Mouse (Mus musculus): Measurements from ENCODE around the gene Lsm3.
A peak's percentile ranks its signal among the peaks of the same experiment; 100 is the strongest.
"Not testable (repeated sequence)": the region's sequence is repeated elsewhere in the genome, so short reads cannot be mapped to it uniquely, and the experiment has no call there.

The Lsm3 gene

DNA sequence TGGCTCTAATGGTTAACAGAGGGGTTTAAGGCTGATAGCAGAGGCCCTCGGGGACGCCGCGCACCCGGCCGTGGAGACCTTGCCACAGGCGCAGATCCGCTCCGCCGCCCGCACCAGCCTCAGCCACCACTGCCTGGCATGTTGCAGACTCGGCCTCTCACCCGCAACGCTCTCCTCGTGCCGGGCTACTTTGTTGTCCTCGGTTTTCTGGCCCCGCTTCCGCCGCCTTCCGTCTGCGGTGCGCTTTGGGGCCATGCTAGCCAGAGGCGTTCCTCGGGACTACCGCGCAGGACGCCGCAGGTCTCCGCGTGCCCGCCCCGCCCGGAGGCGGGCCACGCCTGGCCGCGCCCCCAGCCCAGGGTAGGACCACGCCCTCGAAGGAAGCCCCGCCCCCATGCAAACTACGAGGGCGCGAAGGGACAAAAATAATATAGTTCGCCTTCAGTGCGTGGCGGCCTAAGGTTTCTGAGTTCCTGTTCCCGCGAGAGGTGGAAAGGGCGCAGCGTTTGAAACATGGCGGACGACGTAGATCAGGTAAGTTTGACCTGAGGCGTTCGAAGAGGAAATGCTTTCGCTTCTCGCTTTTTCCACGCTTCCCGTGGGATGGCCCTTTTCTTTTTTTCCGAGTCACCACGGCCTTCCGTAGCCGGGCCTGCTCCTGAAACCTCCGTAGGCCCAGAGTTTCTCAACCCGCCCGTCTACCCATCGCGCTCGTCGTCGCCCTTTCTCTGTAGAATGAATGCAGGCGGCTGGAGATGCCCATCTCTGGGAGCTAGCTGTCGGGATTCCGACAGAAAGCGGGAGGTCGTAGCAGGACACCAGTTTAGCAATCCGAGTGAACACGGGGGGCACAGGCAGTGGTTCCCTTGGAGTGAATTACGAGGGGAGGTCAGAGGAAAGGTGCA, at the start of gene Lsm3, which contains the start of gene Xpc:
Lsm3 (plus strand) TSS at position 384 of the 905 bp plus-strand sequence.
Xpc (minus strand) TSS at position 344 of the 905 bp plus-strand sequence.
- DNase-seq, result peak; percentile 99

DNA sequence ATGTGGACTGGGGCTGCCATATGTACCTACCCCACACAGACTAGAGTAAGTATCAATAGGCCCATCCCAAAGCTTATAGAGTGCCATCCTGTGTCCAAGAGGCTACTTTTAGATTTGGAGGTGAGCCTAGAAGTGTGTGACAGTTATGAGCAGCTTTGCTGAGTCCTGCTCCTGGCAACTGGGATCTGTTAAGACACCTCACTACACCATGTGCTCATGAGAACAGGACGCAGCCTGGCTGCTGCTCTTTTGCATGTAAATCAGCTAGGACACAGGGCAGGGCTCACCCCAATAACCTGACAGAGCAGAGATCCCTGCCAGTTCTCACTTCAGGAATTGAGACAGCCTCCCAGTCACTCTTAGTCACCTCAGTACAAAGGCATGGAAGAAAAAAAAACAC, 48.6 kb upstream of the Lsm3 start:
- DNase-seq, result no peak

DNA sequence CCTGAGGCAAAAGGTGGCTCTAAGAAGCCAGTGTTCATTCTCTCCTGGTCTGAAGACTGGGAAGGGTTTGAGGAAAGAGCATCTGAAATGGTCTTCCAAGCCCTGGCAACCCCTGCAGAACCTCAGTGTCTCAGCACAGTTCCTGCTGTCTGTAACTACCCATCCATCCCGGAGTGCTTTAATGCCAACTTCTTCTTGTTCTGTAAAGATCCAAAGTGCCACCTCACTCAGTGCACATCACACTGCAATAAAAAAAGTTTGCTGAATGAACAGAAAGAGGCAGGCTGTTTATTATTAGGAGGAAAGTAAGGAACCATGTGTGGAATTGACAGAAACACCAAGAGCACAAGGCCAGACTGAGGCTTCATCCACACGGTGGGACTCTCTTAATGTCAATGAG, 45.0 kb upstream of the Lsm3 start:
- DNase-seq, result no peak

DNA sequence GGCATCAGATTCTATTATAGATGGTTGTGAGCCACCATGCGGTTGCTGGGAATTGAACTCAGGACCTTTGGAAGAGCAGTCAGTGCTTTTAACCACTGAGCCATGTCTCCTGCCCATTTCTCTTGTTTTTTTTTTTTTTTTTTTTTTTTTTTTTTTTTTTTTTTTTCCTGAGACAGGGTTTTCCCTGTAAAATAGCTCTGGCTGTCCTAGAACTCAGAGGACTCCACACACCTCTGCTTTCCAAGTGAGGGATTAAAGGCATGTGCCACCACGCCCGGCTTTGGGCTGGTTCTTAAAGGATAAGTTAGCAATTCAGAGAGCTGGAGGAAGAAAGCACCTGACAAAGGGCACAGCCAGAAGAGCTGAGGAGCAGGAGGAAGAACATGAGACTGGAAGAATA, 44.3 kb upstream of the Lsm3 start:
- DNase-seq, result not testable (repeated sequence)

DNA sequence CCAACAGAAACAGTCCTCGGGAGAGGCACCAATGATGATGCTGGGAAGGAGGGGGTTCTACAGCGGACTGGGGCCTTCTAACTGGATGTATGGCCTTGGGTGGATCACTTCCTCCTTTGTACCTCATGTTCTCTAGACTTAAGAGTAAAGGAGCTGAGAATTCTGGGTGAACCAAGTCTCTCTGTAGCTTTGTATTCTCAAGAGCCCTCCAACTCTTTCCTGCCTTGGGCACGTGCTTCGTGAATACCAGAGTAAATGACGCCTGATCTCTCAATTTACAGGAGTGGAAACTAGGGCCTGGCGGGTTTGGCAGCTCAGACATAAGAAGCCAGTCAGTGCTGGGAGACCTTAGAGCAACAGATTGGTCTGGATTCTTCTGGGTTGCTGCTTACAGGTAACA, 43.4 kb upstream of the Lsm3 start:
- no peak for DNase-seq

DNA sequence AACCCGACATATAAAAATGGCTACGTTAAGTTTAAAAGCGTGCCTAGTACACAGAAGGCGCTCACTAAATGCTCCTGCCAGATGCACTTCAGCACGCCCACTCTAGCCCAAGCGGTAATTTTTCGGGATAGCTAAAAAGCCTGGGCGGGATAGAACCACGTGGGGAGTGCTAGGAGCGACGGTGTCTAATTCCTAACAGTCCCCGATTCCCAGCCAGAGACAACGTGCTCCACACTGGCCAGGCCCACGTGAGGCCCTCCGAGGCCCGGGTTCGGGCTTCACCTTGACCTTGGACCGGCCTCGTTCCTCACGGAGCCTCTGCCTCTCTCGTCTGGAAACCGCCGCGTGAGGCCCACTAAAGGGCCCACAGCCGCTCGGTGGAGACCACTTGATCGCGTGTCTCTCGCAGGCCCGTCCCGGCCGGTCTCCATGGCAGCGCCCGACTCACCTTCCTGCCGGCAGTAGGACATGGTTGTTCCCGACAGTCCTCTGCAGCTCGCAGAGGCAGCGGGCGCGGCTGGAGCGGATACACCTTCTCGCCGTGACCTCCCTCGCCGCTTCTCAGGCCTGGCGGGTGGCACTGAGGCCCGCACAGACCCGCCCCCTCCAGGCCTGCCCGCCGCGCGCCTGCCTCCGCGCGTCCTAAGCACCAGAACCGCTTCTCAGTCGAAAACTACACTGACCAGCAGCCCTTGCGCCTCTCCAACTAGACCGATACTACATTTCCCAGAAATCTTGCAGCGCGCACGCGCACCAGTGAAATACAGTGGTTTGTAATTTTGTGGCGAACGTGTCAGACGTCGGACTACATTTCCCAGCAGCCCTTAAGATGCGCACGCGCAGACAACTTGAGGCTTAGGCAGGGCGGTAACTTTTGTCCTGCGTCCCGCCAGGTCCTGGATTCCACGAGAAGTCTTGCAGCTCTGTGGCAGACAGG, 42.6 kb upstream of the Lsm3 start, which contains the start of the genes Chchd4 and Tmem43:
Chchd4 (minus strand) TSS at position 679 of the 937 bp plus-strand sequence.
Tmem43 (plus strand) TSS at position 836 of the 937 bp plus-strand sequence.
- peak; percentile 98 to 99 for DNase-seq

DNA sequence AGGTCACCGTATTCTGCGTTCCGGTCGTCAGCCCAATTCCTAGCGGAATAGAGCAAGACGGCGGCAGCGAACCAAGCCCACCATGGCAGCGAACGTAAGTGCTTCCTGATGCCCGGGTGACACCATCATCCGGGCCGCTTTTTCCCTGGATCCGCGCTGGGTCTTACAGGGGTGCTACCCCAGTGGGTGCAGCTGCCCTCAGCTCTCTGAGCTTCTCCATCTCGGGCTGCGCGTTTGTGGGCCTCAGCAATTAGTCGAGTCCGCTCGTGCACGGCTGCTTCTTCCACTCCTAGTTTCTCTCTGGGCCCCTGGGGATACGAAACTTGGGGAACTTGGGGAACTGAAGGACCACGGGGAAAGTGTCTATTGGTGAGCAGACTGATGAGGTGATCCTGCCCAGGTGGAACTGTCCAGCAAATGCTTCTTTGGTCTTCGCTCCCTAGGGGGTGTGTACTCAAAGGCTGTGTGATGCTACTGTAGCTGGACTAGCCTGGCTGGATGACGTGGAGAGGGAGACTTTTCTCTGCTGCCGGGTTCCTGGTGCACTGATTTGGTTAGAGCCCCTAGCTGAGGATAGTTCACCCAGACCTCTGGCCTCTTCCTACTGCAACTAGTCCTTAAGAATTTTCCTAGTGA, 41.8 kb upstream of the Lsm3 start:
- DNase-seq, result no peak

DNA sequence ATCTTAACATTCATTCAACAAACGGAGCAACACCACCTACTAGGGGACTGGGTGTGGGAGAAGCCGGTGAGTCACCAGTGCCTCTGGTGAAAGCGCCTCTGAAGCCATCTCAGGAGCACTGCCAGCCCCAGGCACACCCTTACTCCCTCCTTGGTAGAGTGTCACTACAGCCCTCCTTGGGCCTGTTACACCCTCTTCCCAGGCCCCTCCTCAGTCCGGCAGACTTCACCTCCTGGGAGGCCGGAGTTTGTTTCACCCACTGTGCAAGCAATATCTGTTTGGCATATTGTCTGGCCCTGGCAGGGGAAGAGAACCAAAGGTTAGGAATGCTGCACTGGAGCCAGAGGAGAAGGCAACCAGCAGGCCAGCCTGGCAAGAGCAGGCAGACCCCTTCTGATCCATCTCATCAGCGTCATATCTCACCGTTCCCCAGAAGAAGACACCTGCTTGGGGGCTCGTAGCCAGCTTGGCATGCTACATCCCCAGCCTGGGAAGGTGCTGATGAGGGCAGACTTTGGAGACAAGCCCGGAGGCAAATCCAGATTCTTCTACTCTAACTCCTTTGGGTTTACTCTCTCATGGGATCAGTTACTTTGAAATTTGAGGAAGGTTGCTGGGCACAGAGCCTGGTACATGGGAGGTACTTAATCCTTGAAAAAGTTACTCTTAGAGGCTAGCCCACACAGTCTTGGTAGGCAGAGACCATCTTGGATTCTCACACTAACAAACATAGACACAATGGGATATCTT, 41.1 kb upstream of the Lsm3 start:
- DNase-seq, result peak in 1 of 2 experiments; percentile 23

DNA sequence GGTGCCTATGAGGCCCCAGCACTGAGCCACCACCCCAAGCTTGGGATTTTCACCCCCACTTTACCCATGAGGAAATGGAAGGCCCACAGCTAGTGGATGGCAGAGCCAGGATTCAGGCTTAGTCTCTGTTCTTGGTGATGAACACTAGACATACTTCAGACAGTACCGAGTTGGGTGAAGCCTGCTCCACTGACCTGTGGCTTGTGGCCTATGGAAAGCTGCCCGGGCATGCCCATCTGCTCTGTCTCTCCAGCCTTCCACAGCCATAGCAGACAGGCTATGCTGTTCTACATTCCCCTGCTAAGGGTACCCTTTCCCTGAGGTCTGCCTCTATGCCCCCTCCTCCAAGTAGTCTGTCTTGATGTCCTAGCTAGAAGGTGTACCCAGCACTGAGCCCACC, 39.2 kb upstream of the Lsm3 start:
- DNase-seq, result no peak

DNA sequence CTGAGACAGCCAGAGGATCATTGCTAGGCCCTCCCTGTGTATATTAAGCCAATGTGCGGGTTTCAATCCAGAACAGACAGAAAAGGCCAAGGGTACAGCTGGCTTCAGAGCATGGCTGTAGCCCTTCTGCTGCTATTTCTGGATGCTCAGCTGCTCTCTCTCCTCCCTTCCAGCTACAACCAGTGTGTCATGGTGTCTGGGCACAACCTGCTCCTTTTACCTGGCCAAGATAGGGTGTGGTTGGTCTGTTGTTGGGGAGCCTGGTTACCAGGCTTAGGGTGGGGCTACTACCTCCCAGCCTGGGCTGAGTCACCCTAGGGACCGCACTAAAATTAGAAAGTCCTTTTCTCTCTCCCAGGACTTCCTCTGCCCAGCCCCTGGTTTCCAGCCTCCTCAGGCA, 32.4 kb upstream of the Lsm3 start:
- no peak for DNase-seq

DNA sequence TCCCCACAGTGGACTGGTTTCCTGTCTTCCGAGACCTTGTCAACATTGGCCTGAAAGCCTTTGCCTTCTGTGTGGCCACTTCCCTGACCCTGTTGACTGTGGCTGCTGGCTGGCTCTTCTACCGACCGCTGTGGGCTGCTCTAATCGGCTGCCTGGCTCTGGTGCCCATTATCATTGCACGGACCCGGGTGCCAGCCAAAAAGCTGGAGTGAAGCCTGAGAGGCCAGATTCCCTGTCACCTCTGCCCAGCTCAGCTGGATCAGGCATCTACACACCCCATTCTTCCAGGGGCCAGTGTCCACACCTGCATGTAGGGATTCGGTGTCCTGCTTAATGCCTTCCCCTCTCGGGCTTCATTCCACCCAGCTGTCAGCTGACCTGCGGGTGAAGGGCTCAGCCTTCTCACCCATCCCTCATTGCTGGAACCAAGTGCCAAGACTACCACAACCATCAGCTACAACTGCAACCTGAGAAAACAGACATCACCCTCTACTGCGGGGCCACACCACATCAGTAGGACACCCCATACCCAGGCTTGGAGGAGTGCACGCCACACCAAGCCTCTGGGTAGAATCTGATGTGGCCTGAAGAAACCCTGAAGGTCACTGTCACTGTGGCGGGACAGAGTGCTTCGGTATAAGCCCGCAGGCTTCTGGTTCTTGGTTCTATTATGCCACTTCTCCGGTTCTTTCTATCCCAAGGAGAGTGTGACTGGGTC, 28.8 kb upstream of the Lsm3 start:
- no peak for DNase-seq

DNA sequence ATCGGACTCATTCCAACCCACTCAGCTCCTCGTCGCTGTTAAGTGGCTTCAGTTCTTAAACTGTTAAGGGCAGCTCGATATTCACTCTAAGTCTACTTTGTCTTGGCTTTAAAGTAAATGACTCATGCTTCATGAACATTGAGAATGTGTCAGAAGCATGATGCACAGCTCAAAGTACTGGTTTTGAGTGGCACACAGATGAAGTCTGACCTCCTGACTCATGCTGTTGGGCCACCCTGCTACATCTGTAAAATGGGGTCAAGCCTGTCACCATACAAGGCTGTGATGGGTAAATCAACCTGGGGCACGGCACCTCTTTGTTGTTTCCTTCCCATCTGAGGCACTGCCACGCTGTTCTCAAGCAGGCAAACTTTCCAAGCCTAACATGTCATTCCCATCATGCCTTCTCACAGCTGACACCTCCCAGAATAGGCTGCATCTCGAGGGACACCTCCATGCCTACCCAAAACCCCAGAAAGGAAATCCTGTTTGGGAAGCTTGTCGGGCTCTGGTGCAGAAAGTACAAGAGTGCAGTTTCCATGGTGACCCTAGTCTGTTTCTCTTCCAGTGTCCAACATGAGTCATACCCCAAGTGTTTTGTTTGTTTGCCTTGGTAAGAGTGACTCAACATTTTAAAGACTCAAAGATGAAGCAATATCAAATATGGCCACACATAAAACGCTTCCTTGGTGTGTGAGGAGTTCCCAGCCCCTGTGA, 27.1 kb upstream of the Lsm3 start:
- no peak for DNase-seq

DNA sequence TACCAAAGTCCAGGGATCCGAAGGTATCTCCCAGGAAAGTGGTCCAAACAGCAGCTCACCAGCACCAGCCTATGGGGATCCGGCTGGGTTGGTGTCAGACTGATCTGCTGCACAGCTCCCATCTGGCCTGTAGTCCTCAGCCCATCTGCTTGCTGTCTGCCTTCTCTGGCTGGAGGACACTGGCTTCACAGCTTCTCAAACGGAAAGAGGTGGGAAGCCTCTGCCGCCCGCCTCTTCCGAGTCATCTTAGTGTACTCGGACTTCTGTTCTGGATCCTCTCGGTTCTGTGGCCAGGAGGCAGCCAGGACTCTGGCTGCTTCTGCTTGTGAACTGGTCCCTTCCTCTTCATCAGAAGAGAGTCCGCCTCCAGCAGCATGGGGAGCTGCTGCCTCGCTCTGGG, 25.9 kb upstream of the Lsm3 start:
- peak in 1 of 2 experiments; percentile 13 for DNase-seq

DNA sequence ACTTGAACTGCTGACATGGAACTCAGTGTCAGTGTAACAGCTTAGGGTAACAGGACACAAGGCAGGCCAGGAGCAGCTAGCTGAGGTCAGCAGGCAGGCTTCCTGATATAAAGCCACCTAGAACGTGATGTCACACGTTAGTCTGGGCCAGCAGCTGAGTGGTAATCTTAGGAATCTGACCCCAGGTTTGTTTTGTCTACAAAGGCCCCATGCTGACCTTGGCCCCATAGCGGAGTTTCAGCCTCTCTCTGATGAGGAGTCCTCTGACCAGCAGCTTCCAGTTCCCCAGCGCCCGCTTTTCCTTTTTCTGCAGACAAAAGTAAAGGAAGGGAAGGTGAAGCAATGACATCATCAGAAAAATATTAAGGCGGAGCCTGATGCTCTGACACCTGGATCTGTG, 24.7 kb upstream of the Lsm3 start:
- no peak for DNase-seq

DNA sequence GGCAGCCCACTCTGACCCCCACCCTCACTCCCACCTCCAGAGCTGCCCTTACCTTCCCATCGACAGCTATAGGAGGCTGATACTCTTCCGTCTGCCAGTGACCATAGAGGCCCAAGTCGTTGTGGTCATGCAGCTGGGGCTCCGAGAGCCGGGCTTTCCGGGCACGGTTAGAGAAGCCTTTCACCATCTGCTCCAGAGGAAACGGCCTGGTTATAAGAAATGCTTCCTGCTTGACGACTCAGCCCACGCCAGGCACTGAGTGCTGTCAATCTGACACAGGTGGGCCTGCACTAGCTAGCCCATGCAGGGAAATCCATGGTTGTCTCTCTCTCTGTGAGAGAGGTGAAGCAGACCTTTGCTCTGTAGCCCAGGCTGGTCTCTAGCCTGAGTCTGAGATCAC, 22.7 kb upstream of the Lsm3 start:
- no peak for DNase-seq

DNA sequence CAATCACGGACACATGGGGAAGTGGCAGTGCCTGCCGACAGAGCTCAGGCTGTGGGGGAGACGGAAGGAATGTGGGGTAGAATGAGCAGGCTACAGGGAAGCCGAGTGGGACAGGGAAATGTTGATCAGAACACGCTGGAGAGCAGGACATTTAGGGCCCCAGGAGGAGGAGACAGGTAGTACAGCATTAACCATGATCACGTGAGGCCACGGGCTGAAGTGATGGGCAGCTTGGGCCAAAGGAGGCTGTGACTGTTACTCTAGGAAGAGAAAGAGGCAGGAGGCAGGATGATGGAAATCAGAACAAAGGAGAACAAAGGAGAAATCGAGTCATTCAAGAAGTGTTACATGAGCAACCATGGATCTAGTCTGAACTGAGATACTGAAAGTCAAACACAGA, 21.2 kb upstream of the Lsm3 start:
- DNase-seq, result no peak

DNA sequence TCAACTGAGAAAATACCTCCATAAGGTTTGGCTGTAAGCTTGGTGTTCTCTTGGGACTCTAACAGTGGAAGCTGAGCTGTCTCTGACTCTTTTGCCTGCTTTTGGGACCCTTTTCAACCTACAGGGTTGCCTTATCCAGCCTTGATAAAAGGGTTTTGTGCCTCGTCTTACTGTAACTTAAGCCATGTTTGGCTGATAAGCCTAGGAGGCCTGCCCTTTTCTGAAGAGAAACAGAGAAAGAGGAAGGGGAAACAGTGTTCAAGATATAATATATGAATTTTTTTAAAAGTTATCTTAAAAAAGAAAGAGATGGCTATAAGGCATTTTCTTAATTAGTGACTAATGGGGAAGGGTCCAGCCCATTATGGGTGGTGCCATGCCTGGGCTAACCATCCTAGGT, 12.4 kb upstream of the Lsm3 start:
- DNase-seq, result no peak

DNA sequence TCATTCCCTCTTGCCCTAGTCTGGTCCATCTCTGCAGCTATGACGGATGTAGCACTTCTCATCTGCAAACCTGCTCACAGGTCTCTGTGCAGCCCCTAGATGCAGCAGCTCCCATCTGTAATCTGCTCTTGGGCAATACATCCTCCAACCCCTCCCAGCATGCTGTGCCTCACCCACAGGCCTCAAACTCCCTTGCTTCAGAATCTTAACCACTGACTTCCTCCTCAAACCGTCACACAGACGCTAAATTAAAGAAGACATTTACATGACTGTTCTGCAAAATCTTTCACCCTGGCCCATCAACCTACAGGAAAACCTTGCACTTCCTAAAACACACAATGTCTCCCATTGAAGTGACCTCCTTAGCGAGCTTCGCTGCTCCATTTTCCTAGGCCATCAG, 9.7 kb upstream of the Lsm3 start:
- no peak for DNase-seq

DNA sequence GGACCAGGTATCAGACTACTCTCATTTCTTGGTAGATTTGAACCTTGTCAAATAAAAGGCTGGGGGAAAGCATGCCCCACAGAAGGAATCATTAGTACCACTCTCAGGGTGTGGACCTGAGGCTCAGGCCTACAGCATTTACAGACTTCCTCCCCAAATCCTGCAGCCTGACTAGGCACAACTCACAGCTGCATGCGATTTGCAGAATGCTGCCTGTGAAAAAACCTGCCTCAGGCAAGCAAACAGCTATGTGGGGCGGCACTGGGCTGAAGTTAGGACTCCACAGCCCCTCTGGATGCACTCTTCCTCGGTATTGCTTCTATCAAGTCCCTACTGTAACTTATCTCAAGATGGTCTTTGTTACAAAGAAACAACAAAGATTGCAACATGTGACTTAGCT, 7.7 kb upstream of the Lsm3 start:
- no peak for DNase-seq

DNA sequence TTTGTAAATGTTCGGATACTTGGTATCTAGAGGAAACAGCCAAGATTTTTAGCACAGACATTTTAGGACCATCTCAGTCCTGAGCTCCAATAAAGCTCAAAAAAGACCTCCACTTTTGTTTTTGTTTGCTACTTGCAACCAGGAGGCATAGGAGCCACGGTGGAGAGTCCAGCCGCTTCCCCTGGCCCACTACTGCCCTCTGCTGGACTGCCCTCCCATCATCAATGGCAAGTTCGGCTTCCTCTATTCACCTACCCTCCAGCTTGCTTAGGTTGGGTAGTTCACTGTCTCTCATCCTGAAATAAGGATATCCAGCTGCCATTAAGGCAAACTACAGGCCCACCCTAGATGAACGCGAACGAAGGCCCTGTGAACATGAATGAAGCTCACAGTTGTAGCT, 6.4 kb upstream of the Lsm3 start:
- peak; percentile 75 to 88 for DNase-seq

DNA sequence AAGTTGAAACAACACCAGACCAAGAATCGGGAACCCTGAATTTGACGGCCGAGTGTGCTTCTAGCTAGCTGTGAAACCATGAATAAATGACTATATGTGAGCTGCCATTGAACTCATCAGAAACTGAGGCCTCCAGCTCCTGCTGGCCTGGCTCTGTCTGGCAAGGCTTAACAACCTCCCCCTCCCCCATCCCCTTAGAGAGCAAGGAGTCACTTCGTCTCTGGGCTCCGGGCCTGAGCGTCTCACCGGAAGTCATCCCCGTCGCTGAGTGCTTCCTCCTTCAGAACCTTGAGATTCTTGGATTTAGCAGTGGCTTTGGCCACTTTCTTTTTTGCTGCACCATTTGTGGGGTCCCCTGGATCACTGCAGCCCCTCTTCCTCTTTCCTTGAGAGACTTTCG, 5.5 kb upstream of the Lsm3 start:
- no peak for DNase-seq
